Mouse (Mus musculus) limb, embryonic 10.5 days (tissue): ENCODE data around the gene Pou3f3. TPM values are rescaled to one million over a fixed set of nuclear protein-coding genes. Genes with fewer than 3 reads are reported as not detected.

Experiments
- DNase-seq: peaks from one replicate; pipeline ENCODE4 v3.0.0-alpha.2; 2017; ENCODE audit warnings: low spot score
- H3K27ac ChIP-seq: fragments of 300-500 bp; sonication (generic); 2 replicates; pipeline ENCODE4 v1.5.1; 2016; ENCODE audit warnings: mild to moderate bottlenecking
- H3K27me3 ChIP-seq: fragments of 300-500 bp; sonication (generic); 2 replicates; pipeline ENCODE4 v1.6.1; 2016; ENCODE audit warnings: low read depth, mild to moderate bottlenecking; ENCODE audit not compliant: poor library complexity, severe bottlenecking
- H3K36me3 ChIP-seq: fragments of 300-500 bp; sonication (generic); 2 replicates; pipeline ENCODE4 v1.6.1; 2016; ENCODE audit warnings: mild to moderate bottlenecking, moderate library complexity
- H3K4me1 ChIP-seq: fragments of 300-500 bp; sonication (generic); 2 replicates; pipeline ENCODE4 v1.6.1; 2016
- H3K4me3 ChIP-seq: fragments of 300-500 bp; sonication (generic); 2 replicates; pipeline ENCODE4 v1.5.1; 2016; ENCODE audit warnings: mild to moderate bottlenecking, moderate library complexity
- H3K9me3 ChIP-seq: fragments of 300-500 bp; sonication (generic); replicated peaks from 2 replicates; pipeline ENCODE4 v1.6.1; 2016; ENCODE audit warnings: mild to moderate bottlenecking
- WGBS: fragments of 180-500 bp; shearing (Covaris S2); methylation state at CpG from one replicate; pipeline ENCODE4 v1.1.7; 2016; 5-methylcytosine and 5-hydroxymethylcytosine counted together
- polyA plus RNA-seq: library from polyadenylated mRNA; unstranded; fragments of >200 nt; fragmentation: Nextera tagmentation; extraction: Ambion mirVana; gene quantifications from 2 replicates; pipeline ENCODE4 v1.2.1, GENCODE M21; 2016

Pou3f3 gene
- polyA plus RNA-seq, 1 experiment from 2014 or later, result not detected

- no peak overlapping the region for H3K27ac ChIP-seq
- H3K4me3 ChIP-seq, result no peak overlapping the region
These were observed 11.6 kb downstream of the Pou3f3 start for GRCm38 (mm10) chr1:42707196-42707595.

DNA sequence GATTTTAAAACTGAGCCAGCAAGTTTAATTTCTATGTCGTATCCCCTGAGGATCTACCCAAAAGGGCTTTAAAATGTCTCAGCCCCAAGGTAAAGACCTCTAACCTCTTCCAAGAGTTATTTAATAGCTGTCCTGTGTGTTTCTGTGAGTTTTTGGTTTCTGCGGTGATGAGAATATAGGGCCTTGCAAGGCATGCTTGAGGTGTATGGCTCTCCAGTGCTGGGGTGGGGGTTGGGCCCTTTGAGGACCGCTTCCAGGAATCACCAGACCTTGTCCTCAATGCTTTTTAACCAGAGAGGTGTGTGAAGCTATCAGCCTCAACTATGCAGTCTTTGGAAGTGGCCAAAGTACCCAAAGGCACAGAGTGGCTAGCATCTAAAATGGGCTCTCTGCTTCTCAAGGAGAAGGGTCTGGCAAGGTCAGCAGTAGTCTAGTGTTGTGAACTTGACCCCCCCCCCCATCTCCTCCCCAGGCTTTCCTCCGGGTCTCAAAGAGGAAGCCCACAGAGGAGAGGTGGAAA is 12.1 kb downstream of the Pou3f3 start:
- no peak overlapping the region for H3K4me3 ChIP-seq
- H3K4me1 ChIP-seq, result peaks cover 19% of the 10 kb centered on the region

More at GRCm38 (mm10) chr1:42707196-42707595, 11.6 kb downstream of the Pou3f3 start:
- peak; percentile 28 for DNase-seq
- Histone ChIP-seq H3K36me3 (no peaks in the 10 kb centered on the region), H3K27me3 (peaks cover 100% of the 10 kb centered on the region), H3K9me3 (no peaks in the 10 kb centered on the region), H3K4me1 (peaks cover 19% of the 10 kb centered on the region)
- WGBS, result 2% methylated on average over 5 of the region's 5 CpGs

GRCm38 (mm10) chr1:42709024-42709423 is 13.5 kb downstream of the Pou3f3 start:
- Histone ChIP-seq H3K27me3 (peaks cover 100% of the 10 kb centered on the region), H3K27ac (no peak overlapping the region), H3K4me3 (no peak overlapping the region), H3K4me1 (peaks cover 21% of the 10 kb centered on the region), H3K9me3 (no peaks in the 10 kb centered on the region), H3K36me3 (no peaks in the 10 kb centered on the region)
- 19% methylated on average over 1 of the region's 1 CpGs for WGBS
- peak; percentile 29 for DNase-seq

More for the DNA sequence above, 12.1 kb downstream of the Pou3f3 start:
- WGBS, result 3% methylated on average over 4 of the region's 4 CpGs
- H3K27me3 ChIP-seq, result peaks cover 100% of the 10 kb centered on the region
- H3K9me3 ChIP-seq, result no peaks in the 10 kb centered on the region
- no peaks in the 10 kb centered on the region for H3K36me3 ChIP-seq
- peak; percentile 33 for DNase-seq
- H3K27ac ChIP-seq, result no peak overlapping the region

DNA sequence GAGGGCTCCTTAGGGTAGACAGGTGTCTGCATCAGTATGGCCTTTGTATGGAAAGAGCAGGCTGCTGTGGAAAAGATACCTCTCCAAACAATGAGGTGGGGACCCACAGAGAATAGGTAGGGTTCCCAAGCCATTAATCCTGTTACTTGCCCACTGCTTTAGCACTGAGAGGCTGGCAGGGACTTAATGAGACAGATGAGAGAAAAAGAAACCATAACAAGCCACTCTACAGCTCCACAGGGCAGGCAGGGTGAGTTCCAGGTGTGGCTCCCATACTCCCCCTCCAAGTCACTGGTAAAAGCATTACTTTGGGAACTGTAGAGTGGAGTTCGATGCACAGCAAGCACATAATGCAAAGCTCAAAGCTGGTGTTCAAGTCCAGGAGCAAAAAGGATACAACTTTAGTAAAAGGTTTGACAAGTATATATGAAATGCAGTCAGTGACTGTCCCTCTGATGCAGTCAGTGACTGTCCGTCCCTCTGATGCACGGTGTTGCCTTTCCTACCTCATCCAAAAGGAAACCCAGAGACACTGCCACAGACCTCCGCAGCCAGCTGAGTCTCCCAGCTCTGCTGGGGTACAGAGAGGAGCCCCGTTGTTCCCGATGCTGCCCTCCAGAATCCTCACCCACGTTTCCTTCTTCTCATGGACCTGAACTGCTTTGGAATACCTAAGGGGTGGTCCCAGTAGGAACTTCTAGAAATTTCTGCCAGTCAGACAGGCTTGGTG is 14.0 kb downstream of the Pou3f3 start:
- Histone ChIP-seq H3K4me1 (peaks cover 21% of the 10 kb centered on the region), H3K27me3 (peaks cover 100% of the 10 kb centered on the region), H3K27ac (no peak overlapping the region), H3K4me3 (no peak overlapping the region), H3K36me3 (no peaks in the 10 kb centered on the region), H3K9me3 (no peaks in the 10 kb centered on the region)
- DNase-seq, result peak; percentile 29
- 16% methylated on average over 7 of the region's 7 CpGs for WGBS

DNA sequence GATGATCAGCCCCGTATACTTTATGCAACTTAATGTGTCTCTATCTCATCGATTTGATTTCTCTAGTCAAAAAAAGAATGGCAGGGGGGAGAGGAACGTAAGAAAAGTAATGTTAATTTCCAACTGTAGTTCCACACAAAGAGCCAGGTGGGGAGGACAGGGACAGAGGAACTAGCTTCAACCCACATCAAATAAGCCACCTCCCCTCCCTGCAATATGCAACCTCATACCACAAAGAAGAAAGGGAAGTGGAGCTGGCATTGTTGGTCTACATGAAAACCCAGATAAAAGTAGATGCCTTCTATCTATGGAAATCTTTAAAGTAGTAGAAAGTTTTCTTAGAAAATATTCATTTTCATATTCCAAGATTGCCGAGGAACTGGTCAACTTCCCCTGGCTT is 14.7 kb downstream of the Pou3f3 start:
- no peak overlapping the region for H3K4me3 ChIP-seq

GRCm38 (mm10) chr1:42710995-42711394 is 15.4 kb downstream of the Pou3f3 start:
- Histone ChIP-seq H3K9me3 (no peaks in the 10 kb centered on the region), H3K27ac (no peak overlapping the region), H3K27me3 (peaks cover 100% of the 10 kb centered on the region), H3K4me3 (no peak overlapping the region), H3K36me3 (no peaks in the 10 kb centered on the region), H3K4me1 (peaks cover 13% of the 10 kb centered on the region)
- DNase-seq, result peak; percentile 28
- WGBS, result 4% methylated on average over 2 of the region's 2 CpGs

More for the DNA sequence above, 14.7 kb downstream of the Pou3f3 start:
- Histone ChIP-seq H3K27ac (no peak overlapping the region), H3K36me3 (no peaks in the 10 kb centered on the region), H3K27me3 (peaks cover 100% of the 10 kb centered on the region), H3K4me1 (peaks cover 17% of the 10 kb centered on the region), H3K9me3 (no peaks in the 10 kb centered on the region)
- 18% methylated on average over 4 of the region's 4 CpGs for WGBS
- DNase-seq, result no peak

GRCm38 (mm10) chr1:42711456-42712310 is 16.1 kb downstream of the Pou3f3 start:
- Histone ChIP-seq H3K27me3 (peaks cover 100% of the 10 kb centered on the region), H3K27ac (no peak overlapping the region), H3K9me3 (no peaks in the 10 kb centered on the region), H3K4me1 (peaks cover 13% of the 10 kb centered on the region), H3K4me3 (no peak overlapping the region), H3K36me3 (no peaks in the 10 kb centered on the region)
- WGBS, result 8% methylated on average over 8 of the region's 8 CpGs
- DNase-seq, result peak; percentile 39

DNA sequence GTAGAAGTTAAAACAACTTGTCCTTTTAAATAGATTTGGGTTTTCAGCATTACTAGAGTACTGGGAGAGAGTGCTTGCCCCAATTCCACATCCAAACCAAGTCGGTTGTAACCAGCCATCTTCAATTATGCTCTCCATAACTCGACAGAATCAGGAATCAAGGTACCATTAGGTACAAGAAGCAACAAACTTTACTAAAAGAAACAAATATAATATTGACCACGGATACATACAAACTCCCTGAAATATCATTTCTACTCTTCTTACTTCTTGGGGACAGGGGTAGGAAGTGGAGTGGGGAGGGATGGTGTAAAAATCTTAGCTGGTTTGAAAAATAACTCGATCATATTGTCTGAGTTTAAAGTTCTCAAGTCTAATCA is 16.7 kb downstream of the Pou3f3 start:
- Histone ChIP-seq H3K27ac (no peak overlapping the region), H3K9me3 (no peaks in the 10 kb centered on the region), H3K36me3 (no peaks in the 10 kb centered on the region), H3K4me1 (peaks cover 13% of the 10 kb centered on the region), H3K27me3 (peaks cover 100% of the 10 kb centered on the region), H3K4me3 (no peak overlapping the region)
- 3% methylated on average over 4 of the region's 4 CpGs for WGBS
- no peak for DNase-seq

- under 1% methylated on average over 46 of the region's 46 CpGs for WGBS
- H3K4me1 ChIP-seq, result peaks cover 13% of the 10 kb centered on the region
- peak; percentile 66 for DNase-seq
- peak overlapping the region; percentile 48 for H3K4me3 ChIP-seq
- no peaks in the 10 kb centered on the region for H3K9me3 ChIP-seq
- peak overlapping the region; percentile 16; the same call in 1 of the 2 replicates for H3K27ac ChIP-seq
- no peaks in the 10 kb centered on the region for H3K36me3 ChIP-seq
- H3K27me3 ChIP-seq, result peaks cover 100% of the 10 kb centered on the region
These were observed 17.8 kb downstream of the Pou3f3 start for GRCm38 (mm10) chr1:42713104-42713932.

DNA sequence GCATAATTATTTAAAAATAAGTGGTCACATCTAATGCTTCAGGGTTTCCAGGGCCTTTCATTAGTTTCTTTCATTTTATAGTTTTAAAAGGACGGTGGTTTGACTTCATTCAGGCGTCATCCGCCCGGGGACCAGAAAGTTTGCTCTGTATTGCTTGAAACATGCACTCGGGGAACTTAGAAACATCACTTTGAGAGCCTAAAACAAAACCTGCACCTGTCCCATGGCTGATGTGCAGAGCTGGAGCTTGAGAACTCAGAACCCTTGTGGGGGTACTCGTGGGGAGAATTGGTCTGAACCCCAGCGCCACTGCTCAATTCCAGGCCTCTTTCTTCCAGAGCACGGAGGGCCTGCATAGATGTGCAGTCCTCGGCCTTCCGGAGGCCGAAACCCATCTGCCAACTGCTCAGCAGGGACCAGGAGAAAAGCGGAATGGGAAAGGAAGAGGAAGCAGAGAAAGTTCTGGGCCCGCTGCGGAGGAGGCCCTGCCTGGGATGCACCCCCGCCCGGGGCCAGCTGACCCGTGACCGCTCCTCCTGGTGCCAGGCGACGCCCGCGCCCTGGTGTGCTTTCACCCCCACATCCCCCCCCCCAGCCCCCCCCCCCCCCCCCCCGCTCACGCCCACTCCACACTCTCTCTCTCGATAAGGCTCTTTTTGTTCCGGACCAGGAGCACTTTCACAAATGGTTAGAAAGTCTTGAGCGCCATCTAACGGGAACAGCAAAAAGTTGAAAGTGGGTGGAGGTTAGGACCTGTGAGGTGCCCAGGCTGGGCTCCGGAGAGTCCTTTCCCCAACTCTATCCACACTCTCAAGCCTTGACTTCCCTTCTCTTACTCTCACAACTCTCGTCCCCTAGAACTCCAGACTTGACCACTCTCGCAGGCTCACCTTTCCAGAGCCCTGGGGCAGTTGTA is 18.7 kb downstream of the Pou3f3 start:
- peak; percentile 66 for DNase-seq
- Histone ChIP-seq H3K36me3 (no peaks in the 10 kb centered on the region), H3K9me3 (no peaks in the 10 kb centered on the region), H3K27ac (0 out of 2 replicates have a peak overlapping the region, but pooled peaks have one; percentile 14), H3K4me3 (peak overlapping the region; percentile 48), H3K27me3 (peaks cover 100% of the 10 kb centered on the region), H3K4me1 (peaks cover 18% of the 10 kb centered on the region)
- WGBS, result under 1% methylated on average over 22 of the region's 31 CpGs

GRCm38 (mm10) chr1:42718549-42718948 is 23.0 kb downstream of the Pou3f3 start:
- peaks cover 12% of the 10 kb centered on the region for H3K4me1 ChIP-seq
- H3K27ac ChIP-seq, result no peak overlapping the region
- peaks cover 81% of the 10 kb centered on the region for H3K27me3 ChIP-seq
- peak; percentile 30 for DNase-seq
- H3K9me3 ChIP-seq, result no peaks in the 10 kb centered on the region
- no peaks in the 10 kb centered on the region for H3K36me3 ChIP-seq
- WGBS, result 10% methylated on average over 5 of the region's 5 CpGs
- H3K4me3 ChIP-seq, result no peak overlapping the region
